Mouse (Mus musculus): ENCODE results near the gene Pcnp.
"Not testable (repeated sequence)": the region's sequence is repeated elsewhere in the genome, so short reads cannot be mapped to it uniquely, and the experiment has no call there.

Pcnp gene

GRCm38 (mm10) chr16:55967221-55967620 lies 62.3 kb downstream of the Pcnp start:
- DNase-seq (ENCODE audit: inconsistent ontology term): peak; percentile 25

GRCm38 (mm10) chr16:55966212-55966871 lies 63.2 kb downstream of the Pcnp start, which contains the start of gene Rpl24:
Gene Rpl24, plus strand, starts transcription at chr16:55966275.
- peak; percentile 91 for DNase-seq (ENCODE audit: inconsistent ontology term)

GRCm38 (mm10) chr16:55964126-55964949 lies 65.2 kb downstream of the Pcnp start:
- peak; percentile 26 for DNase-seq (ENCODE audit: inconsistent ontology term)

- DNase-seq (ENCODE audit: inconsistent ontology term): not testable (repeated sequence)
Measured at GRCm38 (mm10) chr16:55963068-55963467, 66.5 kb downstream of the Pcnp start.

Data from Muller cell, postnatal 12 days (primary cell).